Mouse (Mus musculus): ENCODE results near the gene Iqsec1. TPM values are rescaled to one million over a fixed set of nuclear protein-coding genes. Genes with fewer than 3 reads are reported as not detected.

Gene Iqsec1
- polyA plus RNA-seq, 1 experiment, result 90.9 TPM

GRCm38 (mm10) chr6:90984101-90984500 lies 4.4 kb downstream of the Iqsec1 start:
- Histone ChIP-seq H3K27me3 (replicated peaks) (peaks cover 85% of the 10 kb centered on the region), H3K36me3 (replicated peaks; ENCODE audit: low read length) (no peaks in the 10 kb centered on the region), H3K4me1 (peaks cover 48% of the 10 kb centered on the region), H3K4me3 (replicated peaks) (no peak overlapping the region), H3K9me3 (peaks cover 5% of the 10 kb centered on the region)
- TF ChIP-seq GATA1 (IDR thresholded peaks at IDR 0.05; ENCODE audit: borderline replicate concordance, low read length), result no peak
- TF ChIP-seq FLI1 (IDR thresholded peaks at IDR 0.05; ENCODE audit: low read length), result no peak

GRCm38 (mm10) chr6:90974279-90974678 lies 14.2 kb downstream of the Iqsec1 start:
- H3K36me3 ChIP-seq (replicated peaks; ENCODE audit: low read length), result no peaks in the 10 kb centered on the region
- TF ChIP-seq FLI1 (IDR thresholded peaks at IDR 0.05; ENCODE audit: low read length) (no peak), GATA1 (IDR thresholded peaks at IDR 0.05; ENCODE audit: borderline replicate concordance, low read length) (no peak)
- H3K4me1 ChIP-seq, result peaks cover 21% of the 10 kb centered on the region
- H3K27me3 ChIP-seq (replicated peaks), result peaks cover 76% of the 10 kb centered on the region
- H3K9me3 ChIP-seq, result peaks cover 5% of the 10 kb centered on the region; the same call in 1 of the 2 replicates
- no peak overlapping the region for H3K4me3 ChIP-seq (replicated peaks)

- no peaks in the 10 kb centered on the region for H3K9me3 ChIP-seq
- TF ChIP-seq FLI1 (IDR thresholded peaks at IDR 0.05; ENCODE audit: low read length), result no peak
- TF ChIP-seq GATA1 (IDR thresholded peaks at IDR 0.05; ENCODE audit: borderline replicate concordance, low read length), result no peak
- peaks cover 14% of the 10 kb centered on the region for H3K4me1 ChIP-seq
Measured at GRCm38 (mm10) chr6:90969341-90969871, 19.1 kb downstream of the Iqsec1 start.

GRCm38 (mm10) chr6:90953349-90953748 lies 35.1 kb downstream of the Iqsec1 start:
- 0 out of 2 replicates have a peak, but pooled peaks cover 5% of the 10 kb centered on the region for H3K9me3 ChIP-seq
- H3K4me1 ChIP-seq, result peaks cover 5% of the 10 kb centered on the region; the same call in 1 of the 2 replicates
- TF ChIP-seq FLI1 (IDR thresholded peaks at IDR 0.05; ENCODE audit: low read length) (no peak), GATA1 (IDR thresholded peaks at IDR 0.05; ENCODE audit: borderline replicate concordance, low read length) (no peak)
- no peaks in the 10 kb centered on the region for H3K36me3 ChIP-seq (replicated peaks; ENCODE audit: low read length)
- H3K27me3 ChIP-seq (replicated peaks), result peaks cover 76% of the 10 kb centered on the region
- H3K4me3 ChIP-seq (replicated peaks), result no peak overlapping the region

More at GRCm38 (mm10) chr6:90969341-90969871, 19.1 kb downstream of the Iqsec1 start:
- peaks cover 81% of the 10 kb centered on the region for H3K27me3 ChIP-seq (replicated peaks)
- H3K4me3 ChIP-seq (replicated peaks), result no peak overlapping the region
- H3K36me3 ChIP-seq (replicated peaks; ENCODE audit: low read length), result no peaks in the 10 kb centered on the region

GRCm38 (mm10) chr6:90950936-90951335 lies 37.5 kb downstream of the Iqsec1 start:
- H3K9me3 ChIP-seq, result no peaks in the 10 kb centered on the region
- peaks cover 62% of the 10 kb centered on the region for H3K27me3 ChIP-seq (replicated peaks)
- no peaks in the 10 kb centered on the region for H3K36me3 ChIP-seq (replicated peaks; ENCODE audit: low read length)
- no peak overlapping the region for H3K4me3 ChIP-seq (replicated peaks)
- peaks cover 9% of the 10 kb centered on the region for H3K4me1 ChIP-seq
- TF ChIP-seq FLI1 (IDR thresholded peaks at IDR 0.05; ENCODE audit: low read length), result no peak
- TF ChIP-seq GATA1 (IDR thresholded peaks at IDR 0.05; ENCODE audit: borderline replicate concordance, low read length), result no peak

- H3K27me3 ChIP-seq (replicated peaks), result peaks cover 58% of the 10 kb centered on the region
- H3K4me3 ChIP-seq (replicated peaks), result no peak overlapping the region
- no peaks in the 10 kb centered on the region for H3K36me3 ChIP-seq (replicated peaks; ENCODE audit: low read length)
- no peak for TF ChIP-seq GATA1 (IDR thresholded peaks at IDR 0.05; ENCODE audit: borderline replicate concordance, low read length)
- no peak for TF ChIP-seq FLI1 (IDR thresholded peaks at IDR 0.05; ENCODE audit: low read length)
- no peaks in the 10 kb centered on the region for H3K9me3 ChIP-seq
- H3K4me1 ChIP-seq, result peaks cover 23% of the 10 kb centered on the region
Measured at GRCm38 (mm10) chr6:90948097-90948496, 40.4 kb downstream of the Iqsec1 start.

GRCm38 (mm10) chr6:90945560-90946230 lies 42.8 kb downstream of the Iqsec1 start:
- H3K27me3 ChIP-seq (replicated peaks), result peaks cover 43% of the 10 kb centered on the region
- H3K4me3 ChIP-seq (replicated peaks), result no peak overlapping the region
- peaks cover 43% of the 10 kb centered on the region for H3K4me1 ChIP-seq
- TF ChIP-seq FLI1 (IDR thresholded peaks at IDR 0.05; ENCODE audit: low read length) (no peak), GATA1 (IDR thresholded peaks at IDR 0.05; ENCODE audit: borderline replicate concordance, low read length) (no peak)
- no peaks in the 10 kb centered on the region for H3K36me3 ChIP-seq (replicated peaks; ENCODE audit: low read length)
- H3K9me3 ChIP-seq, result no peaks in the 10 kb centered on the region

GRCm38 (mm10) chr6:90941257-90941656 lies 47.2 kb downstream of the Iqsec1 start:
- Histone ChIP-seq H3K27me3 (replicated peaks) (peaks cover 54% of the 10 kb centered on the region), H3K36me3 (replicated peaks; ENCODE audit: low read length) (no peaks in the 10 kb centered on the region), H3K4me1 (peaks cover 85% of the 10 kb centered on the region), H3K9me3 (no peaks in the 10 kb centered on the region), H3K4me3 (replicated peaks) (peak overlapping the region; percentile 31)
- TF ChIP-seq FLI1 (IDR thresholded peaks at IDR 0.05; ENCODE audit: low read length), result 0 out of 2 replicates have a peak, but pooled peaks have one; percentile 19
- no peak for TF ChIP-seq GATA1 (IDR thresholded peaks at IDR 0.05; ENCODE audit: borderline replicate concordance, low read length)

- H3K9me3 ChIP-seq, result peaks cover 13% of the 10 kb centered on the region
- no peak overlapping the region for H3K4me3 ChIP-seq (replicated peaks)
- peaks cover 24% of the 10 kb centered on the region for H3K4me1 ChIP-seq
- H3K27me3 ChIP-seq (replicated peaks), result peaks cover 91% of the 10 kb centered on the region
- no peaks in the 10 kb centered on the region for H3K36me3 ChIP-seq (replicated peaks; ENCODE audit: low read length)
- TF ChIP-seq GATA1 (IDR thresholded peaks at IDR 0.05; ENCODE audit: borderline replicate concordance, low read length) (no peak), FLI1 (IDR thresholded peaks at IDR 0.05; ENCODE audit: low read length) (no peak)
Measured at GRCm38 (mm10) chr6:90933656-90934055, 54.8 kb downstream of the Iqsec1 start.

- Histone ChIP-seq H3K27me3 (replicated peaks) (peaks cover 79% of the 10 kb centered on the region), H3K9me3 (peaks cover 11% of the 10 kb centered on the region), H3K36me3 (replicated peaks; ENCODE audit: low read length) (no peaks in the 10 kb centered on the region), H3K4me1 (peaks cover 6% of the 10 kb centered on the region), H3K4me3 (replicated peaks) (no peak overlapping the region)
- TF ChIP-seq FLI1 (IDR thresholded peaks at IDR 0.05; ENCODE audit: low read length) (no peak), GATA1 (IDR thresholded peaks at IDR 0.05; ENCODE audit: borderline replicate concordance, low read length) (no peak)
Measured at GRCm38 (mm10) chr6:90928806-90929205, 59.7 kb downstream of the Iqsec1 start.

All from megakaryocyte, embryonic 14.5 days (primary cell).